Mouse (Mus musculus): ENCODE results near the gene Ddx11. TPM values are rescaled to one million over a fixed set of nuclear protein-coding genes. Genes with fewer than 3 reads are reported as not detected.

Ddx11 gene
- total RNA-seq, 2 experiments from 2014 or later, result 1.3 to 2.0 TPM

Other genes with a start within 250 kb of the Ddx11 start
- gene Ralbp1, start 237.7 kb upstream of the Ddx11 start, total RNA-seq (2021), result 10 to 100 TPM; 53.1 to 57.8 TPM
- 10 to 100 TPM; 25.2 to 30.1 TPM for gene Twsg1, start 172.3 kb upstream of the Ddx11 start, total RNA-seq (2021)
- 100 to 1,000 TPM; 168 to 176 TPM for gene Ankrd12, start 46.4 kb upstream of the Ddx11 start, total RNA-seq (2021)
- gene Ndufv2, start 22.0 kb upstream of the Ddx11 start, total RNA-seq (2021), result 100 to 1,000 TPM; 232 to 243 TPM
- 10 to 100 TPM; 35.8 to 41.3 TPM for gene Washc1, start 12.0 kb upstream of the Ddx11 start, total RNA-seq (2021)

Measured in left cerebral cortex, postnatal 25 days (tissue).